Mouse (Mus musculus) kidney, postnatal 0 days (tissue): ENCODE measurements around the gene Mrpl12. TPM values are rescaled to one million over a fixed set of nuclear protein-coding genes. Genes with fewer than 3 reads are reported as not detected.

ENCODE experiments used
- ATAC-seq: fragments of 200-750 bp; cut with Nextera tagmentation; replicated peaks from 2 replicates; pipeline ENCODE4 v1.8.0; 2017; ENCODE audit warnings: low read depth, moderate number of reproducible peaks, moderate TSS enrichment, moderate library complexity; ENCODE audit not compliant: low FRiP score
- DNase-seq: peaks from one replicate; pipeline ENCODE4 v3.0.0-alpha.2; 2016; ENCODE audit warnings: low spot score
- H3K27ac ChIP-seq: fragments of 300-500 bp; sonication (generic); 2 replicates; pipeline ENCODE4 v1.5.1; 2014; ENCODE audit warnings: mild to moderate bottlenecking
- H3K27me3 ChIP-seq: fragments of 300-500 bp; sonication (generic); 2 replicates; pipeline ENCODE4 v1.6.1; 2014; ENCODE audit warnings: low read length, mixed read lengths; ENCODE audit not compliant: insufficient read depth
- H3K36me3 ChIP-seq: fragments of 300-500 bp; sonication (generic); 2 replicates; pipeline ENCODE4 v1.6.1; 2014; ENCODE audit warnings: low read length, mixed read lengths; ENCODE audit not compliant: insufficient read depth
- H3K4me1 ChIP-seq: fragments of 300-500 bp; sonication (generic); replicated peaks from 2 replicates; pipeline ENCODE4 v1.6.1; 2014; ENCODE audit warnings: antibody characterized with exemption, low read length, mixed read lengths; ENCODE audit not compliant: insufficient read depth
- H3K4me2 ChIP-seq: fragments of 300-500 bp; sonication (generic); 2 replicates; pipeline ENCODE4 v1.6.1; 2014; ENCODE audit warnings: mild to moderate bottlenecking, low read length, moderate library complexity, mixed read lengths
- H3K4me3 ChIP-seq: fragments of 300-500 bp; sonication (generic); replicated peaks from 2 replicates; pipeline ENCODE4 v1.5.1; 2014; ENCODE audit warnings: low read depth, low read length
- H3K9ac ChIP-seq: fragments of 300-500 bp; sonication (generic); 2 replicates; pipeline ENCODE4 v1.6.1; 2014; ENCODE audit warnings: low read depth, low read length
- H3K9me3 ChIP-seq: fragments of 300-500 bp; sonication (generic); replicated peaks from 2 replicates; pipeline ENCODE4 v1.6.1; 2016; ENCODE audit warnings: low read length, inconsistent platforms, mixed read lengths
- CTCF ChIP-seq: IDR thresholded peaks from 2 replicates; pipeline ENCODE4 v1.5.1; 2016; ENCODE audit warnings: antibody characterized with exemption, low read depth, mild to moderate bottlenecking, moderate library complexity
- WGBS: fragments of 180-500 bp; shearing (Covaris S2); extraction: QIAGEN DNeasy Blood & Tissue Kit; methylation state at CpG from one replicate; pipeline ENCODE4 v1.1.7; 2014; 5-methylcytosine and 5-hydroxymethylcytosine counted together
- polyA plus RNA-seq: library from polyadenylated mRNA; unstranded; fragments of >200 nt; fragmentation: Nextera tagmentation; extraction: Ambion mirVana; gene quantifications from 2 replicates; pipeline ENCODE4 v1.2.1, GENCODE M21; 2015

Mrpl12 gene
- polyA plus RNA-seq, 1 experiment from 2014 or later = 224 TPM

DNA sequence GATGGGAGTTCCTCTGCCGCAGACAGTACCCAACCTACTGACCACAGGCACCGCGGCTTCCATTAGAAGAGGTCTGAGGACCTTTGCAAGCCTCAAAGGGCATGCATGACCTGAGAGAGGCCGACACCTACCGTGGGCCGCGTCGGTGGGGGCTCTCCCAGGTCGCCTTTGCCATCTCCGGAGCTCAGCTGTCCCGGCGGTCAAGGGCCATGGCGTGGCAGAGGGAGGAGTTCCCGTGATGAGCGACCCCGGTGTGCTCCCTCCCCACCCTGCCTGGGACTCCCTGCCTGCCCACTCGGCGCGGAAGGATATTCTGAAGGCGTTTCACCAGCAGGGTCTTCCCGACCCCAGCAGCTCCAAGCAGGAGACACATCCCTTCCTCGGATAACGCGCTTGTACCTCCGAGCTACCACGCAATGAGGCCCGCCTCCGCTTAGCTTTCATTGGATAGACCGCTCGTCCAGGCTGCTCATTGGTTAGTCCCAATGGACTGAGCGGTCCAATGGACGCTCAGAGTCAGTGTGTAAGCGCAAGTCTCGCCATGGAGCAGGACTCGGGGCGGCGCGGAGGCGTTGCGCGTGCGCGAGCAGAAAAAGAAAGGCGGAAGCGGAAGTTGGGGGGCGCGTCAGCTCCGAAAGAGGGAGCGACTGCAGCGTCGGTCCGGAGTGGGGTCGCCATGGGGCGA is 17.2 kb upstream of the Mrpl12 start, which contains the start of gene Arl16:
TSS of gene Arl16 (minus strand) at position 557 of the 685 bp plus-strand sequence.
- WGBS = under 1% methylated on average over 54 of the region's 54 CpGs
- peak; percentile 99 for DNase-seq
- peaks cover 23% of the 10 kb centered on the region; the same call in 1 of the 2 replicates for H3K36me3 ChIP-seq

GRCm38 (mm10) chr11:120467736-120468092 is 16.7 kb upstream of the Mrpl12 start:
- no peak overlapping the region for H3K27ac ChIP-seq
- peaks cover 26% of the 10 kb centered on the region; the same call in 1 of the 2 replicates for H3K36me3 ChIP-seq
- no peak for TF ChIP-seq CTCF

More for the DNA sequence above, 17.2 kb upstream of the Mrpl12 start, which contains the start of gene Arl16:
- peak; percentile 99 for ATAC-seq
- Histone ChIP-seq H3K4me3 (peak within 1 kb of the TSS; percentile 87), H3K4me1 (peaks cover 12% of the 10 kb centered on the region), H3K27ac (peak within 1 kb of the TSS; percentile 61), H3K4me2 (peak within 1 kb of the TSS; percentile 94), H3K9ac (peak within 1 kb of the TSS; percentile 85), H3K27me3 (no peaks in the 10 kb centered on the region), H3K9me3 (no peaks in the 10 kb centered on the region)
- no peak for TF ChIP-seq CTCF

GRCm38 (mm10) chr11:120472052-120472451 is 12.4 kb upstream of the Mrpl12 start:
- no peak overlapping the region for H3K27ac ChIP-seq
- H3K36me3 ChIP-seq = peaks cover 49% of the 10 kb centered on the region
- 95% methylated on average over 6 of the region's 6 CpGs for WGBS

More at GRCm38 (mm10) chr11:120467736-120468092, 16.7 kb upstream of the Mrpl12 start:
- peak overlapping the region; percentile 87 for H3K4me3 ChIP-seq
- H3K4me2 ChIP-seq = peak overlapping the region; percentile 94
- peaks cover 12% of the 10 kb centered on the region for H3K4me1 ChIP-seq
- peak overlapping the region; percentile 85 for H3K9ac ChIP-seq
- DNase-seq (no peak), ATAC-seq (peak; percentile 50; the same call in 1 of the 2 replicates)
- WGBS = under 1% methylated on average over 33 of the region's 33 CpGs
- no peaks in the 10 kb centered on the region for H3K9me3 ChIP-seq
- H3K27me3 ChIP-seq = no peaks in the 10 kb centered on the region

DNA sequence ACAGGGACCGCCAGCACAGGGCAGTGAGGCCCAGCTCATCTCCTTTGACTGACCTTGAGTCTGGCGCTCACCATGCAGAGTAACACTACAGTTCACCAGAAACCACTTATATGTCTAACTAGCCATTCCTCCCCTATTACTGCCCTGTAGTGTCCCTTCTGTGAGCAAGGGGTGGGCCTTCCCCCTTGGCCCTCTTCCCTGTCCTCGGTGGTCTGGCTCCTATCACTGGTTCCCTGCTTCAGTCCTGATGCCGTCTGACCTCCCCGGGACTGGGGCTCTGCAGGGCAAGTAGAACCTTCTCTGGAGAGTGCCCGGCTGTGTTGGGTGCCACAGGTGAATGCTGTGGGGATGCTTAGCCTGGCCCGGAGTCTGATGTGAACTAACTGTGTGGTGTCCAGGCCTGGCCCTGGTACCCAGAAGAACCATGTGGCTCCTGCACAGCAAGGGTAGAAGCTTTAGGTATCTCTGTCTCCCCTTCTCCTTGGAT is 922 bp upstream of the Mrpl12 start:
- Histone ChIP-seq H3K9me3 (no peaks in the 10 kb centered on the region), H3K4me1 (peaks cover 9% of the 10 kb centered on the region; the same call in 1 of the 2 replicates), H3K27ac (0 out of 2 replicates have a peak overlapping the region, but pooled peaks have one; percentile 83), H3K27me3 (no peaks in the 10 kb centered on the region), H3K4me3 (no peak overlapping the region), H3K36me3 (peaks cover 41% of the 10 kb centered on the region), H3K9ac (peak overlapping the region; percentile 89), H3K4me2 (peak overlapping the region; percentile 88)
- DNase-seq (no peak), ATAC-seq (no peak)
- WGBS = 92% methylated on average over 7 of the region's 7 CpGs
- no peak for TF ChIP-seq CTCF

More at GRCm38 (mm10) chr11:120472052-120472451, 12.4 kb upstream of the Mrpl12 start:
- no peak for ATAC-seq
- no peak for TF ChIP-seq CTCF
- H3K4me3 ChIP-seq = no peak overlapping the region
- H3K4me1 ChIP-seq = peaks cover 7% of the 10 kb centered on the region
- no peak overlapping the region for H3K4me2 ChIP-seq
- no peak overlapping the region for H3K9ac ChIP-seq
- DNase-seq = no peak
- H3K9me3 ChIP-seq = no peaks in the 10 kb centered on the region
- H3K27me3 ChIP-seq = no peaks in the 10 kb centered on the region

DNA sequence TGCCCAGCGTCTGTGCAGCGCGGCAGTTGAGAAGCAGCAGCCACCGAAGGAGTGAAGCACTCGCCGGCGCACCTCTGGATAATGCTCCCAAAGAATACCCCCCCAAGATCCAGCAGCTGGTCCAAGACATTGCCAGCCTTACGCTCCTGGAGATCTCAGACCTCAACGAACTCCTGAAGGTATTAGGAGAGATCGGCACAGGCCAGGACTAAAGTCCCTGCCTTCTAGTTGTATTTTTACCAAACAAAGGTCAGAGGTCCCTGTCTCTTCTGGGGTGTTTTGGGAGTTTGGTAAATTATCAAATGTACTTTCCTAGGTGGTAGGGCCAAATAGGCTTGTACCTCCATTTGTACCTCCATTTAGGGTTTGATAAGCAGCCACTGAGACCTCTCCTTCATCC is 838 bp downstream of the Mrpl12 start:
- peak overlapping the region; percentile 97 for H3K4me3 ChIP-seq
- peak overlapping the region; percentile 83; the same call in 1 of the 2 replicates for H3K27ac ChIP-seq
- H3K27me3 ChIP-seq = no peaks in the 10 kb centered on the region
- no peaks in the 10 kb centered on the region for H3K9me3 ChIP-seq
- peak overlapping the region; percentile 88 for H3K4me2 ChIP-seq
- H3K36me3 ChIP-seq = peaks cover 32% of the 10 kb centered on the region
- TF ChIP-seq CTCF = no peak
- ATAC-seq (no peak), DNase-seq (no peak)
- 6% methylated on average over 10 of the region's 10 CpGs for WGBS
- H3K9ac ChIP-seq = peak overlapping the region; percentile 89
- peaks cover 9% of the 10 kb centered on the region for H3K4me1 ChIP-seq

GRCm38 (mm10) chr11:120488516-120488915 is 4.1 kb downstream of the Mrpl12 start:
- Histone ChIP-seq H3K36me3 (peaks cover 26% of the 10 kb centered on the region), H3K4me2 (no peak overlapping the region), H3K9ac (no peak overlapping the region), H3K4me1 (peaks cover 27% of the 10 kb centered on the region), H3K9me3 (no peaks in the 10 kb centered on the region), H3K27me3 (no peaks in the 10 kb centered on the region), H3K4me3 (no peak overlapping the region), H3K27ac (0 out of 2 replicates have a peak overlapping the region, but pooled peaks have one; percentile 62)
- no peak; the same call in 1 of the 2 replicates for TF ChIP-seq CTCF
- 73% methylated on average over 4 of the region's 4 CpGs for WGBS
- DNase-seq (no peak), ATAC-seq (no peak)
